Mouse (Mus musculus) liver, embryonic 14.5 days (tissue): ENCODE measurements at regions not wholly inside any gene's neighbourhood (a gene's known extent, or its start where the extent isn't known, plus 50 kb on each side); places are given as distances from the start of the nearest gene placed in this dataset. TPM values are rescaled to one million over a fixed set of nuclear protein-coding genes. Genes with fewer than 3 reads are reported as not detected.

Source experiments
- ATAC-seq: fragments of 200-750 bp; cut with Nextera tagmentation; 2 replicates; pipeline ENCODE4 v1.8.0; 2017; ENCODE audit warnings: moderate number of reproducible peaks, mild to moderate bottlenecking, moderate library complexity; ENCODE audit not compliant: insufficient read depth
- DNase-seq, 3 experiments: peaks; one replicate each; pipeline ENCODE4 v3.0.0-alpha.2; 2012 to 2013; ENCODE audit warnings: low read depth in 3 of 3, low spot score in 3 of 3
- H3K27ac ChIP-seq: fragments of 300-500 bp; sonication (generic); 2 replicates; pipeline ENCODE4 v1.5.1; 2014; ENCODE audit warnings: moderate library complexity, mild to moderate bottlenecking, control low read depth, inconsistent platforms
- H3K27me3 ChIP-seq: fragments of 300-500 bp; sonication (generic); 2 replicates; pipeline ENCODE4 v1.6.1; 2014; ENCODE audit warnings: mild to moderate bottlenecking, low read length, moderate library complexity; ENCODE audit not compliant: control insufficient read depth, insufficient read depth
- H3K36me3 ChIP-seq: fragments of 300-500 bp; sonication (generic); replicated peaks from 2 replicates; pipeline ENCODE4 v1.6.1; 2014; ENCODE audit warnings: low read depth; ENCODE audit not compliant: control insufficient read depth, insufficient read depth
- H3K4me1 ChIP-seq, 2 experiments: fragments of 200-500 bp in 1 of 2; fragments of 300-500 bp in 1 of 2; sonication (generic) in 1 of 2; replicated peaks; 2 replicates each; pipeline ENCODE4 v1.6.1; 2012 to 2014; ENCODE audit warnings: antibody characterized with exemption in 1 of 2, inconsistent platforms in 1 of 2, low read length in 1 of 2; ENCODE audit not compliant: control insufficient read depth in 2 of 2, insufficient read depth in 2 of 2
- H3K4me2 ChIP-seq: fragments of 300-500 bp; sonication (generic); 2 replicates; pipeline ENCODE4 v1.6.1; 2014; ENCODE audit warnings: low read depth, mild to moderate bottlenecking, control low read depth, moderate library complexity
- H3K4me3 ChIP-seq, 2 experiments: fragments of 200-500 bp in 1 of 2; fragments of 300-500 bp in 1 of 2; sonication (generic) in 1 of 2; 2 replicates each; pipeline ENCODE4 v1.5.1; 2012 to 2014; ENCODE audit warnings: low read depth in 2 of 2, low read length in 2 of 2, mild to moderate bottlenecking in 2 of 2, control low read depth in 1 of 2, inconsistent platforms in 1 of 2, moderate library complexity in 1 of 2; ENCODE audit not compliant: insufficient read depth in 1 of 2
- H3K9ac ChIP-seq: fragments of 300-500 bp; sonication (generic); replicated peaks from 2 replicates; pipeline ENCODE4 v1.6.1; 2014; ENCODE audit warnings: mild to moderate bottlenecking, control low read depth, moderate library complexity
- H3K9me3 ChIP-seq: fragments of 300-500 bp; sonication (generic); 2 replicates; pipeline ENCODE4 v1.6.1; 2016; ENCODE audit warnings: low read length, mixed read lengths; ENCODE audit not compliant: control insufficient read depth
- CTCF ChIP-seq: IDR thresholded peaks from 2 replicates; pipeline ENCODE4 v1.5.1; 2016; ENCODE audit warnings: antibody characterized with exemption, low read depth, control low read depth
- EP300 ChIP-seq: IDR thresholded peaks from 2 replicates; pipeline ENCODE4 v1.6.1; 2016; ENCODE audit warnings: antibody characterized with exemption, low read depth
- WGBS: fragments of 180-500 bp; shearing (Covaris S2); extraction: QIAGEN DNeasy Blood & Tissue Kit; methylation state at CpG from one replicate; pipeline ENCODE4 v1.1.7; 2014; ENCODE audit not compliant: insufficient replicate concordance; 5-methylcytosine and 5-hydroxymethylcytosine counted together
- microRNA-seq: library from miRNA; unstranded; fragments of <30 nt; microRNA quantifications from one replicate; pipeline ENCODE4, GENCODE M21; 2016

GRCm38 (mm10) chr1:83505386-83505785 is 97.4 kb upstream of the Sphkap start:
- WGBS = 40% methylated on average over 2 of the region's 2 CpGs
- no peak overlapping the region for H3K9ac ChIP-seq
- H3K4me2 ChIP-seq = no peak overlapping the region
- ATAC-seq (no peak), DNase-seq (no peak)
- TF ChIP-seq EP300 = no peak
- TF ChIP-seq CTCF = no peak
- H3K27ac ChIP-seq = no peak overlapping the region
- no peaks in the 10 kb centered on the region for H3K36me3 ChIP-seq
- no peaks in the 10 kb centered on the region for H3K4me1 ChIP-seq
- no peaks in the 10 kb centered on the region for H3K9me3 ChIP-seq
- H3K4me3 ChIP-seq = no peak overlapping the region
- H3K27me3 ChIP-seq = no peaks in the 10 kb centered on the region

DNA sequence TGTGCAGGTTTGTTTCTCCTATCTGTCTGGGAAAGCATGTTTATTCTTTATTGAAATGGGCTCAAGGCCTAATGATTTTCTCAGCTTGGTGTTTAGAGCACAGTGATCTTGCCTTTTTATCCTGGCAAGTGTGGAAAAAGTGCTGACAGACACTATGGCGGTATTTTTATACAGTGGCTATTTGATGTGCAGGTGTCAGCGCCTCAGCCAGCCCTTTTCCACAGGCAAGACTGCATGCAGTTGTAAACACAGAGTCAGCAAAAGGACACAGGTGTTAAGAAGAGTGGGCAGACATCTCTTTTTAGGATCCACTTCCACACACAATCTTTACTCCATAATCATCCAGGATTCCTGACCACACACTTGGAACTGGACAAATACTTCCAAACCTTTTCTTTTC is 88.9 kb upstream of the Sphkap start:
- no peak for ATAC-seq
- no peak overlapping the region for H3K4me3 ChIP-seq
- H3K27me3 ChIP-seq = no peaks in the 10 kb centered on the region
- no peaks in the 10 kb centered on the region for H3K4me1 ChIP-seq
- H3K36me3 ChIP-seq = no peaks in the 10 kb centered on the region
- TF ChIP-seq EP300 = no peak
- TF ChIP-seq CTCF = no peak
- no peak overlapping the region for H3K27ac ChIP-seq
- 52% methylated on average over 2 of the region's 2 CpGs for WGBS
- no peak overlapping the region for H3K9ac ChIP-seq
- H3K4me2 ChIP-seq = no peak overlapping the region
- no peak for DNase-seq
- no peaks in the 10 kb centered on the region for H3K9me3 ChIP-seq

- 33% methylated on average over 2 of the region's 2 CpGs for WGBS
Measured at GRCm38 (mm10) chr1:83496380-83496779, 88.4 kb upstream of the Sphkap start.

GRCm38 (mm10) chr1:83495022-83495421 is 87.0 kb upstream of the Sphkap start:
- ATAC-seq (no peak), DNase-seq (no peak)
- Histone ChIP-seq H3K9me3 (no peaks in the 10 kb centered on the region), H3K36me3 (no peaks in the 10 kb centered on the region), H3K27me3 (no peaks in the 10 kb centered on the region), H3K4me3 (no peak overlapping the region), H3K27ac (no peak overlapping the region), H3K4me2 (no peak overlapping the region), H3K4me1 (no peaks in the 10 kb centered on the region), H3K9ac (no peak overlapping the region)
- TF ChIP-seq EP300 (no peak), CTCF (no peak)
- 48% methylated on average over 4 of the region's 4 CpGs for whole genome bisulfite sequencing

More at GRCm38 (mm10) chr1:83496380-83496779, 88.4 kb upstream of the Sphkap start:
- H3K27ac ChIP-seq = no peak overlapping the region
- no peaks in the 10 kb centered on the region for H3K4me1 ChIP-seq
- H3K27me3 ChIP-seq = no peaks in the 10 kb centered on the region
- H3K9ac ChIP-seq = no peak overlapping the region
- no peak overlapping the region for H3K4me2 ChIP-seq
- H3K4me3 ChIP-seq = no peak overlapping the region
- H3K36me3 ChIP-seq = no peaks in the 10 kb centered on the region
- TF ChIP-seq CTCF (no peak), EP300 (no peak)
- ATAC-seq (no peak), DNase-seq (no peak)
- no peaks in the 10 kb centered on the region for H3K9me3 ChIP-seq

DNA sequence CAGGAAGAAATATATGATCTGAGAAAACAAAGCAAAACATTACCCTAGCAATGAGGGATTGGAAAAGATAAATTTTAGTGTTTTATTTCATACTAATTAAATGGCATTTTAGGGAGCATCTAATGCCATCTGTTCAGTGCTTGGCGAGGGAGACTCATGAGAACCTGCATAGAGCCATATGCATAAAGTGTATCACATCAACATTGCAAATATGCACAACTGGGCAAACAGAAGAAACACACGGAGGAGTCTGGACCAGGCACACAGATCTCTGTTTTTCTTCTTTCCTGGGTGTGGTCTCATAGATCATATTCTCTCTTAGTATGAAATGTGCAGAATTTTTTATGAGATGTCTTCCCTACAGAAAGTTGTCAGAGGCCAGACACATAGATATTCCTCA is 71.1 kb upstream of the Sphkap start:
- no peaks in the 10 kb centered on the region for H3K36me3 ChIP-seq
- TF ChIP-seq EP300 (no peak), CTCF (no peak)
- no peak overlapping the region for H3K4me2 ChIP-seq
- no peak overlapping the region for H3K9ac ChIP-seq
- H3K27me3 ChIP-seq = no peaks in the 10 kb centered on the region
- H3K27ac ChIP-seq = no peak overlapping the region
- H3K9me3 ChIP-seq = no peaks in the 10 kb centered on the region
- no peaks in the 10 kb centered on the region for H3K4me1 ChIP-seq
- H3K4me3 ChIP-seq = no peak overlapping the region
- WGBS = 45% methylated on average over 2 of the region's 2 CpGs
- DNase-seq (no peak), ATAC-seq (no peak)

Small RNAs in the stretch of these regions (microRNA-seq; reads per million reads assigned to microRNA genes)
- gene Gm25754 = not detected
